Mouse (Mus musculus) embryo, embryonic 10 days (tissue): Measurements from ENCODE around the gene Traf2.

Experiments
- DNase-seq: peaks from one replicate; pipeline ENCODE4 v3.0.0-alpha.2; 2015; ENCODE audit warnings: low spot score

The Traf2 gene

GRCm38 (mm10) chr2:25493476-25493961 lies 53.2 kb downstream of the Traf2 start, which contains the start of gene Lcn12:
Gene Lcn12, minus strand, starts transcription at chr2:25493911.
- DNase-seq, result no peak

DNA sequence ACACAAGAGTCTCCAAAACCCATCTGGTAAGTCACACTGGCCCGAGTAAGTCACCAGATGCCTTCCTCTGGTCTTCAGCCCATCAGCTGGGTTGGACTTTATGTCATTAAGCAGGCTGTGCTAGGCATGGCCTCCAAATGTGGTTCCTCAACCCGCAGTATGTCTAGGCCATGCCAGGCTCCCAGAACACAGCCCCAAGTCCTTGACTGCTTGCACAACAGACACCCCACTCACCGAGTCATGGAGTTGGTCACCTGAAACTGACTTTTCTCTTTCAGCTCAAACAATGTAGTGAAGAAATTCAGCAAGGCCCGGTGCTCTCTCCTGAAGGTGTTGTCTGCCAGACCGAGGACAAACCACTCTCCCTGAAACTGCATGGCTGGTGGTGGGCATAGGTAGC lies 53.8 kb downstream of the Traf2 start:
- DNase-seq, result no peak

GRCm38 (mm10) chr2:25488671-25489068 lies 58.1 kb downstream of the Traf2 start:
- no peak for DNase-seq

DNA sequence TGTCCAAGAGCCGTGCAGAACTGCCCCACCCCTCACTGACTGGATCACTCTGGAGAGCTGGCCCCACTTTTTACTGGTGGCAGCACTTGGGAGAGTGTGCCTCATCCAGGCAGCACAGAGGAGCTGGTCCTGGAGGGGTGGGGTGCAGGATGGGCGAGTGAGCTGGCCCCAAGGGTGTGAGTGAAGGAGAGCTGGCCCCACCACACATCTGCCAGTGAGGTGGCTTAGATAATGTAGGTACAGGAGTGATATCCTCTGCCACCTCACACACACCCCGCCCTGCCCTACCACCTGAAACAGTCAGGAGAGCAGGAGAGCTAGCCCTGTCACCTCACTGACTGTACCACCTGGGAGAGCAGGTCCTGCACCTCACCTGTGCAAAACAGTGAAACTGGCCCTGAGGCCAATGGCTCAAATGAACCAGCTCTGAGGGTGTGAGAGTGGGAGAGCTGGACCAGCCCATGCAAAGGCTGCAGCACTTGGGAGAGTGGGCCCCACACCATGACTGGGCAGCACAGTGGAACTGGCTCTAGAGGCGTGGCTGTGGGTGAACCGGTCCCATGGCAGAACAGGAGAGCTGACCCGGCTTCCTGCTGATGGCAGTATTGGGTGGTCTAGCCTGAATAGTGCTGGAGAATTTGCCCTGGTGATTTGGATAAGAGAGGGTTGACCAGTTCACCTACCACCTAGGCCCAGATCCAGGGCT lies 58.6 kb downstream of the Traf2 start:
- no peak for DNase-seq

DNA sequence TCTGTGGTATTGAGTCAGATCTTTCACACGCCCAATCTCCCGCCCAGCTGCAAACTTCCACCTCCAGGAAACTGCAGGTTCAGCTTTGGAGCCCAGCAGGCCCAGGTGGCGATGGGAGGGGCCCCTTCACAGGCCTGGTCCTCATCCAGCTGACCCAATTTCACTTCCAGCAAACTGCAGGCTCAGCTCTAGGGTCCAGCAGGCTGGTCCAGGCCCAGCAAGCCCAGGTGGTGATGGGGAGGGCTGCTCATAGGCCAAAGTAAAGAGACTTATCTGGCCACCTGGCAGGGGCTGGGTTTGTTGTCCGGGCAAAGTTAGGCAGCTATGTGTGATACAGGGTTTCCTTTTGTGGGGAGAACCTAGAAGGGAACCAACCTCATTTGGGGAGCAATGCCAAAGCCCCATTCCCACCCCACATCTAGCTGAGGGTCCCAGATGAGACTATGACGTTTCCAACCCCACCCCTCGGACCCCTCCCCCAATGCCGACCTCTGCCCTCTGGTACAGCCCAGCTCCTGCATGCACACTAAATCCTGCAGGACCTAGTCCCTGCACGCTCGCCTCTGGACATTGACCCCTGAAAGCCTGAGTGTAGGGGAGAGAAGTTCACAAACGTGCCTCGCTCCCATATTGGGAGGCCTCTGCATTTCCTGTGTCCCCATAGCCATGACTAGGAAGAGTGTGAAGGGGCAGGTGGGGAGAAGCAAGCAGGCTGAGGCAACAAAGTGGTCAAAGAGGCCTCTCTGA lies 61.7 kb downstream of the Traf2 start:
- no peak for DNase-seq

DNA sequence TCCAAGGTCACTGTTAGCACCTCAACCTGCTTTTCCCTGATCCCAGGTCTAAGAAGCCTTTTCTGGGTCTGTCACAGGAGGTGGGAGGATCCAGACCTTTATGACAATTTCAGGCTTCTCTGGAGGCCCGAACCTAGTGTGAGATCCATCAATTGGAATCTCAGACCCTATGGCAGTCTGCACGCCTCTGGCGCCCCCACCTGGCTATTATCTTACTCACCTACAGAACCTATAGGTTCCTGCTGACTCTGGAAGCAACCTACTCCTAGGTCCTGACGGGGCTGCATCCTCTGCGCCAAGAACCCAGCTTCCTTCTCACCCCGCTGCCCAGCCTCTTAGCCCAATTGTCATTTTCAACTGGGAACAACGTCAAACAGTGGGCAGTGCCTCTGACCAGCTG lies 63.8 kb downstream of the Traf2 start:
- DNase-seq, result peak; percentile 46

- no peak for DNase-seq
Measured at GRCm38 (mm10) chr2:25480541-25480940, 66.2 kb downstream of the Traf2 start.

DNA sequence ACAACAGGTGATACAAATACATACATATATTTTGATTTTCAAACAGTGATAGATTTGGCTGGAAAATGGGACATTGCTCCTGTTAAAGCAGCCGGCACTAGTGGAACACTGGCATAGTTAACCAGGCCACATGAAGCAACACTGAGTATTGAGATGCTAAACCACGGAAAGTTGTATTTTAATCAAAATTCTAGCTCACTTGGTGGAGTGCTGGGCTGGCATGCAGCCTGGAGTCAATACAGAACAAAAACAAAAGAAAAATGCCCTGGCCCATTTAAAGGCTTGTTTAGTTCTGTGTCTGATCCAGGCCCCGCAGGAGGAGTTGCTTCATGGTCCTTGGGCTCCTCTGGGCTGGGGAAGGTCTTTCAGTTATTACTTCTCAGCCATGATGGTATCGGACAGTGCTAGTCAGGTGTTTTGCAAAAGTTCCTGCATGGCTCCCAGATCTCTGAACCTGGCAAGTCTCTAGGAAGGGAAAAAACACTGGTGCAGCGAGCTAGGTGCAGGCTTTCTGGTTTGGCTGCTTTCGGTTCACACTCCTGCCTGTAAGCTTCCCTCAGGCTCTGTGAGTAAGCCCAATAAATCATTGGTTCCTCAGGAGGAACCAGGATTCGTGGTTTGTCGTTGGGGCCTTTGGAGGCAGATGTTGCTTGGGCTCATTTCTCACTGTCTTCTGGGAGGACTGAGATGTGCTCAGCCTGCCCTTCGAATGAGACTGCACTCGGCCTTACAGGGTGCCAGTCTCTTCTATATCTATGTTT lies 67.0 kb downstream of the Traf2 start:
- DNase-seq, result no peak

DNA sequence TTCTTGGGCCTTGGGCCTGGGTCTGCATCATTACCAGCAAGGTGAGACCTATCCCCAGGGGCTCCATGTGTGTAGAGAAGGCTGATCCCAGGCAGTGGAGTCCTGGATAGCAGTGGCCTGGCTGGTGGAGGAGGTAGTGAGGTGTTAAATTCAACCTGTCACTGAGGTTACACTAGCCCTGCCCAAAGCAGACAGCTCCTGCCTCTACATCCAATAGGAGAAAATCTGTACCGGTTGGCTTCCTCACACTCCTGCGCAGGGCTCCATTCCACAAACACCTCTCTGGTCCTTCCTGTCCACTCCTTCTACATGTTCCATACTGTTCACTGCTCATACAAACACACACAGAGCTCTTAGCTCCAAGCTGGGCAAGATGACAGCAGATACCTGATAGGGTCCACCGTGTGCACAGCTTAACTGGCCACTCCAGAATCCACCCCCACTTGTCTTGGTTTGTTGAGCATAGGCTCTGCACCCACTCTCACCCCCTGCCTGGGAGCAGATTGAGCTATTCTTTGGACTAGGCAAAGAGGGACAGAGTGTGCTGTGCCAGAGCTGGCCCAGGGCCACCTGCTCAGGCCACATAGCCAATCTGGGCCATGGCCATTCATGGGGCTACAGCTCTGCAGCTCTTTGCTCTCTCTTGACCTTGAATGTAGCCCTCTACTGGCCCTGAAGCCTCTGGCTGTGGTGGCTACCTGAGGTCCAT lies 68.6 kb downstream of the Traf2 start:
- DNase-seq, result no peak

DNA sequence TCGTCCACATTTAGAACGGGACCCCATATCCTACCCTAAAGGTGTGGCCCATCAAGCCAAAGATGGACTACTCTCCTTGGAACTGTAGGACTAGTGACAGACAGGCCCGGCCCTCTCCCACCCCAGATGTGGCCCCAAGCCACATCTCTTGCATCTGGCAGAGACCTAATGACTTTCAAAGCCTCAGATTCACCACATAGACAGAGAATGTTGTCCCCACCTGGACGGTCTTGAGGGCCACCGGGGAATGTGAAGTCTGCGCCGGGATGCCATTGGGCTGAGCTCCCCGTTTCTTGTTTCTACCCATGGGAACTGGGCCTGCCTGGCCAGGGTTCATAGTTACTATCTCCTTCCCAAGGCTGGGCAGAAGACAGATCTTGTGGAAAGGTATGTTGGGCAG lies 69.2 kb downstream of the Traf2 start:
- no peak for DNase-seq

- DNase-seq, result no peak
Measured at GRCm38 (mm10) chr2:25472550-25472949, 74.2 kb downstream of the Traf2 start.

GRCm38 (mm10) chr2:25469969-25470368 lies 76.8 kb downstream of the Traf2 start, which contains the start of gene Ptgds:
Gene Ptgds, minus strand, starts transcription at chr2:25470046.
- no peak for DNase-seq

- DNase-seq, result no peak
Measured at GRCm38 (mm10) chr2:25468962-25469915, 77.5 kb downstream of the Traf2 start.
